Comparison of ENCODE assay signal across 13 mouse cellular contexts in the genomic region with DNA sequence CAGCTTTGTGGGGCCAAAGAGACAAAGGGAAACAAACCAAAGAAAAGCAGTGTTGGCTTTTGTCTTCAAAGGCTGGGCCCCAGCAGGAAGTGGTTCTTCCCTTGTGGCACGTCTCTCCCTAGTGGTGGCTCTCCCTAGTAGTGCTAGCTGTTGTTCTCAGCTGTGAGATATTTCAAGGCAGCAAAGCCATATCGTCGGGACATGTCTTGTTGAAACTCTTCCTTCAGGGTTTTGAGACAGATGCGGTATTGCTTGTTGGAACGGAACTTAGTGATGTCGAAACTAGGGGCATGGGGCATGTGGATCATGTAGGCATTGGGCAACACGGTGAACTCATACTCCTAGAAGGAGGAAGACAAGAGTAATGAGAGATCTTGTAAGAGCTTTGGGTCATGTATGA. TPM values are rescaled to one million over a fixed set of nuclear protein-coding genes. Genes with fewer than 3 reads are reported as not detected.
DNase-seq lines count a peak whose midpoint lies in the region; ATAC-seq lines count a peak whose summit lies in the region.
"Had no signal": no experiment of that assay in that cellular context is flagged by ENCODE, and none has a peak within 500 bp of the region (broad histone marks: within the 10 kb centered on the region; RNA-seq: fewer than 3 reads in every experiment).

No protein-coding gene starts in this region.

- 46% methylated on average over 7 of the region's 7 CpGs for WGBS in liver, embryonic 15.5 days (ENCODE audit: insufficient replicate concordance)
- 89% methylated on average over 7 of the region's 7 CpGs for WGBS in kidney, embryonic 16.5 days

- no peak overlapping the region for H3K27ac ChIP-seq in liver, embryonic 15.5 days (replicated peaks)
- H3K27ac ChIP-seq in kidney, embryonic 16.5 days (ENCODE audit: low read length), result no peak overlapping the region
- H3K27ac ChIP-seq: embryonic facial prominence, embryonic 13.5 days; hindbrain, embryonic 10.5 days; limb, embryonic 15.5 days had no signal

- H3K9me3 ChIP-seq in liver, embryonic 15.5 days (replicated peaks), result no peaks in the 10 kb centered on the region
- H3K9me3 ChIP-seq in kidney, embryonic 16.5 days (ENCODE audit: low read length), result no peaks in the 10 kb centered on the region
- H3K9me3 ChIP-seq: embryonic facial prominence, embryonic 13.5 days; hindbrain, embryonic 10.5 days; limb, embryonic 15.5 days had no signal

- no peak overlapping the region for H3K4me2 ChIP-seq in liver, embryonic 15.5 days
- H3K4me2 ChIP-seq in kidney, embryonic 16.5 days (replicated peaks; ENCODE audit: low read depth, low read length), result no peak overlapping the region
- H3K4me2 ChIP-seq: embryonic facial prominence, embryonic 13.5 days; limb, embryonic 15.5 days had no signal

- H3K36me3 ChIP-seq in liver, embryonic 15.5 days (replicated peaks), result no peaks in the 10 kb centered on the region
- H3K36me3 ChIP-seq in kidney, embryonic 16.5 days (ENCODE audit: insufficient read depth, low read length), result no peaks in the 10 kb centered on the region

- ATAC-seq in liver, embryonic 15.5 days (ENCODE audit: insufficient read depth), result peak; percentile 44; the same call in 1 of the 2 replicates
- ATAC-seq in megakaryocyte progenitor cell, adult 5-6 weeks (replicated peaks; ENCODE audit: poor library complexity), result peak; percentile 97
- no peak for ATAC-seq in kidney, embryonic 16.5 days (ENCODE audit: low FRiP score, low TSS enrichment)
- ATAC-seq: activated CD4-positive, CD25-positive, alpha-beta regulatory T cell, adult 4 months had no signal

- no peak overlapping the region for H3K4me3 ChIP-seq in liver, embryonic 15.5 days (replicated peaks)
- no peak overlapping the region for H3K4me3 ChIP-seq in kidney, embryonic 16.5 days (ENCODE audit: low read length)
- H3K4me3 ChIP-seq: embryonic facial prominence, embryonic 13.5 days; hindbrain, embryonic 10.5 days; limb, embryonic 15.5 days had no signal

- peak; percentile 74 for DNase-seq in 416B (ENCODE audit: low read depth)
- DNase-seq in T-cell, adult 2 months (ENCODE audit: low spot score), result peak; percentile 8
- no peak for DNase-seq in kidney, adult 9 months
- no peak for DNase-seq in c-Kit-positive CD71-positive TER-119-positive erythroid progenitor cells, embryonic 14.5 days (ENCODE audit: low spot score)
- DNase-seq in right cerebral cortex, adult 18-20 months, result no peak
- DNase-seq: cerebellum, adult 2 months had no signal

- H3K27me3 ChIP-seq in liver, embryonic 15.5 days, result no peaks in the 10 kb centered on the region
- no peaks in the 10 kb centered on the region for H3K27me3 ChIP-seq in kidney, embryonic 16.5 days (ENCODE audit: insufficient read depth, low read length)
- H3K27me3 ChIP-seq: embryonic facial prominence, embryonic 13.5 days; limb, embryonic 15.5 days had no signal

- H3K9ac ChIP-seq in liver, embryonic 15.5 days, result no peak overlapping the region
- H3K9ac ChIP-seq in kidney, embryonic 16.5 days (replicated peaks; ENCODE audit: low read length), result no peak overlapping the region
- H3K9ac ChIP-seq: embryonic facial prominence, embryonic 13.5 days; limb, embryonic 15.5 days had no signal

- no peaks in the 10 kb centered on the region for H3K4me1 ChIP-seq in liver, embryonic 15.5 days (replicated peaks)
- no peaks in the 10 kb centered on the region for H3K4me1 ChIP-seq in kidney, embryonic 16.5 days (ENCODE audit: insufficient read depth, low read length)
- H3K4me1 ChIP-seq: embryonic facial prominence, embryonic 13.5 days; hindbrain, embryonic 10.5 days; limb, embryonic 15.5 days had no signal

RNA-seq across cellular contexts. Expression of a gene that starts 54.0 kb away (rescaled TPM):
- 2.8 and 3.1 TPM in 2 replicates for polyA plus RNA-seq in liver, embryonic 15.5 days (2015; fragmentation: Nextera tagmentation; extraction: Ambion mirVana)
- total RNA-seq in megakaryocyte progenitor cell, adult 5-6 weeks (2015), result 2.6 and 2.9 TPM in 2 replicates
- total RNA-seq in megakaryocyte progenitor cell, adult 5-6 weeks (2017), result 3.0 and 3.1 TPM in 2 replicates
- polyA plus RNA-seq in kidney, embryonic 16.5 days (2015; fragmentation: Nextera tagmentation; extraction: Ambion mirVana), result 4.6 and 5.2 TPM in 2 replicates

Comparison
In these comparisons a context has a peak if more than half of its experiments do, and no peak if none do; other contexts are left out.
1. DNase-seq: peak in 416B (single experiment) and T-cell, adult 2 months (single experiment); none in kidney, adult 9 months (single experiment), c-Kit-positive CD71-positive TER-119-positive erythroid progenitor cells, embryonic 14.5 days (single experiment) and right cerebral cortex, adult 18-20 months (single experiment).